In genomic region chr19:46149091-46149490, GRCm38 (mm10) we compare ENCODE assay signal across 9 mouse cellular contexts. TPM values are rescaled to one million over a fixed set of nuclear protein-coding genes. Genes with fewer than 3 reads are reported as not detected.
DNase-seq lines count a peak whose midpoint lies in the region; ATAC-seq and TF ChIP-seq lines count a peak whose summit lies in the region.
"Had no signal": no experiment of that assay in that cellular context is flagged by ENCODE, and none has a peak within 500 bp of the region (broad histone marks: within the 10 kb centered on the region; RNA-seq: fewer than 3 reads in every experiment).

No protein-coding gene starts in this region.

- H3K27ac ChIP-seq in lung, embryonic 14.5 days (ENCODE audit: low read depth), result no peak overlapping the region
- H3K27ac ChIP-seq in forebrain, embryonic 15.5 days (replicated peaks), result no peak overlapping the region
- H3K27ac ChIP-seq in limb, embryonic 13.5 days, result no peak overlapping the region
- H3K27ac ChIP-seq in neural tube, embryonic 15.5 days (replicated peaks), result no peak overlapping the region

- H3K27me3 ChIP-seq in lung, embryonic 14.5 days (ENCODE audit: insufficient read depth, low read length), result peaks cover 64% of the 10 kb centered on the region
- H3K27me3 ChIP-seq in forebrain, embryonic 15.5 days, result peaks cover 60% of the 10 kb centered on the region
- H3K27me3 ChIP-seq in limb, embryonic 13.5 days, result peaks cover 69% of the 10 kb centered on the region
- H3K27me3 ChIP-seq in neural tube, embryonic 15.5 days (replicated peaks), result peaks cover 64% of the 10 kb centered on the region

- TF ChIP-seq CTCF in lung, embryonic 14.5 days (IDR thresholded peaks at IDR 0.05; ENCODE audit: low read depth), result no peak

- H3K36me3 ChIP-seq in lung, embryonic 14.5 days (ENCODE audit: insufficient read depth), result no peaks in the 10 kb centered on the region
- H3K36me3 ChIP-seq in forebrain, embryonic 15.5 days, result no peaks in the 10 kb centered on the region
- no peaks in the 10 kb centered on the region for H3K36me3 ChIP-seq in limb, embryonic 13.5 days
- H3K36me3 ChIP-seq in neural tube, embryonic 15.5 days, result no peaks in the 10 kb centered on the region

- no peak for DNase-seq in lung, embryonic 14.5 days
- DNase-seq in lung, postnatal 14 days, result no peak
- no peak for DNase-seq in urinary bladder, adult 2 months (ENCODE audit: low spot score)
- DNase-seq in gastrocnemius, adult 8-10 months (ENCODE audit: low spot score in 2 of 2), result no peak

- H3K4me3 ChIP-seq in lung, embryonic 14.5 days (ENCODE audit: low read depth, low read length), result peak overlapping the region; percentile 58
- peak overlapping the region; percentile 43; the same call in 1 of the 2 replicates for H3K4me3 ChIP-seq in forebrain, embryonic 15.5 days
- peak overlapping the region; percentile 54 for H3K4me3 ChIP-seq in limb, embryonic 13.5 days
- H3K4me3 ChIP-seq in neural tube, embryonic 15.5 days (replicated peaks), result 0 out of 2 replicates have a peak overlapping the region, but pooled peaks have one; percentile 49

- 21% methylated on average over 12 of the region's 12 CpGs for WGBS in lung, embryonic 14.5 days
- 25% methylated on average over 12 of the region's 12 CpGs for WGBS in forebrain, embryonic 15.5 days
- 23% methylated on average over 12 of the region's 12 CpGs for WGBS in limb, embryonic 13.5 days
- WGBS in neural tube, embryonic 15.5 days, result 27% methylated on average over 12 of the region's 12 CpGs

- no peak overlapping the region for H3K9ac ChIP-seq in lung, embryonic 14.5 days
- no peak overlapping the region for H3K9ac ChIP-seq in forebrain, embryonic 15.5 days (replicated peaks)
- H3K9ac ChIP-seq in limb, embryonic 13.5 days, result no peak overlapping the region
- H3K9ac ChIP-seq in neural tube, embryonic 15.5 days (replicated peaks), result no peak overlapping the region

- H3K9me3 ChIP-seq in lung, embryonic 14.5 days (ENCODE audit: low read depth, low read length), result no peaks in the 10 kb centered on the region
- no peaks in the 10 kb centered on the region for H3K9me3 ChIP-seq in forebrain, embryonic 15.5 days
- no peaks in the 10 kb centered on the region for H3K9me3 ChIP-seq in limb, embryonic 13.5 days
- no peaks in the 10 kb centered on the region for H3K9me3 ChIP-seq in neural tube, embryonic 15.5 days (replicated peaks)

- peak overlapping the region; percentile 99 for H3K4me2 ChIP-seq in lung, embryonic 14.5 days
- H3K4me2 ChIP-seq in forebrain, embryonic 15.5 days (replicated peaks), result peak overlapping the region; percentile 76; the same call in 1 of the 2 replicates
- peak overlapping the region; percentile 94 for H3K4me2 ChIP-seq in limb, embryonic 13.5 days (replicated peaks)
- H3K4me2 ChIP-seq in neural tube, embryonic 15.5 days, result peak overlapping the region; percentile 98

- peaks cover 16% of the 10 kb centered on the region; the same call in 1 of the 2 replicates for H3K4me1 ChIP-seq in lung, embryonic 14.5 days (ENCODE audit: insufficient read depth)
- H3K4me1 ChIP-seq in forebrain, embryonic 15.5 days, result peaks cover 32% of the 10 kb centered on the region
- peaks cover 32% of the 10 kb centered on the region for H3K4me1 ChIP-seq in limb, embryonic 13.5 days
- peaks cover 38% of the 10 kb centered on the region for H3K4me1 ChIP-seq in neural tube, embryonic 15.5 days

- ATAC-seq in lung, embryonic 14.5 days (ENCODE audit: insufficient read depth), result no peak
- ATAC-seq in forebrain, embryonic 15.5 days (replicated peaks), result no peak
- no peak for ATAC-seq in limb, embryonic 13.5 days (ENCODE audit: low FRiP score, low read depth)
- ATAC-seq in neural tube, embryonic 15.5 days (ENCODE audit: low FRiP score), result no peak
- no peak for ATAC-seq in megakaryocyte-erythroid progenitor cell, adult 5-6 weeks (replicated peaks; ENCODE audit: low FRiP score, low TSS enrichment, poor library complexity, severe bottlenecking)

RNA-seq across cellular contexts. Expression of gene Pitx3, which starts 1.0 kb away (rescaled TPM):
- 0.41 and 0.82 TPM in 2 replicates for polyA plus RNA-seq in lung, embryonic 14.5 days (2014; fragmentation: Nextera tagmentation; extraction: Ambion mirVana)
- not detected in 2 replicates for polyA plus RNA-seq in forebrain, embryonic 15.5 days (2015; fragmentation: Nextera tagmentation; extraction: Ambion mirVana)
- 6.8 and 9.1 TPM in 2 replicates for polyA plus RNA-seq in limb, embryonic 13.5 days (2015; fragmentation: Nextera tagmentation; extraction: Ambion mirVana)
- 0.32 and 0.64 TPM in 2 replicates for polyA plus RNA-seq in neural tube, embryonic 15.5 days (2015; fragmentation: Nextera tagmentation; extraction: Ambion mirVana)
- total RNA-seq in megakaryocyte-erythroid progenitor cell, adult 5-6 weeks (2014; fragmentation: Nextera tagmentation), result not detected in 2 replicates
- not detected in 2 replicates for total RNA-seq in megakaryocyte-erythroid progenitor cell, adult 5-6 weeks (2017)
- polyA plus RNA-seq in urinary bladder, adult 2 months (2012; rRNA removed), result 0.12 and 0.19 TPM in 2 replicates
- total RNA-seq in gastrocnemius, adult 8-10 months (2022), result 1 to 10 TPM; 1.8 to 8.3 (median 5.1) TPM
- total RNA-seq: granulocyte monocyte progenitor cell, adult 5-6 weeks had no signal

RNA-seq across cellular contexts. Expression of gene Gbf1, which starts 3.2 kb away (rescaled TPM):
- 63.6 and 66.4 TPM in 2 replicates for polyA plus RNA-seq in lung, embryonic 14.5 days (2014; fragmentation: Nextera tagmentation; extraction: Ambion mirVana)
- polyA plus RNA-seq in forebrain, embryonic 15.5 days (2015; fragmentation: Nextera tagmentation; extraction: Ambion mirVana), result 65.6 and 71.3 TPM in 2 replicates
- polyA plus RNA-seq in limb, embryonic 13.5 days (2015; fragmentation: Nextera tagmentation; extraction: Ambion mirVana), result 62.6 and 73.6 TPM in 2 replicates
- 68.8 and 76.6 TPM in 2 replicates for polyA plus RNA-seq in neural tube, embryonic 15.5 days (2015; fragmentation: Nextera tagmentation; extraction: Ambion mirVana)
- 48.7 and 56.7 TPM in 2 replicates for total RNA-seq in megakaryocyte-erythroid progenitor cell, adult 5-6 weeks (2014; fragmentation: Nextera tagmentation)
- total RNA-seq in megakaryocyte-erythroid progenitor cell, adult 5-6 weeks (2017), result 23.4 and 38.9 TPM in 2 replicates
- 56.3 and 57.5 TPM in 2 replicates for polyA plus RNA-seq in urinary bladder, adult 2 months (2012; rRNA removed)
- total RNA-seq in gastrocnemius, adult 8-10 months (2022), result 10 to 100 TPM; 39.3 to 52.2 (median 46.2) TPM

RNA-seq across cellular contexts. Expression of gene Elovl3, which starts 17.4 kb away (rescaled TPM):
- not detected in 2 replicates for polyA plus RNA-seq in lung, embryonic 14.5 days (2014; fragmentation: Nextera tagmentation; extraction: Ambion mirVana)
- polyA plus RNA-seq in forebrain, embryonic 15.5 days (2015; fragmentation: Nextera tagmentation; extraction: Ambion mirVana), result not detected in 2 replicates
- 0.52 and 0.59 TPM in 2 replicates for polyA plus RNA-seq in limb, embryonic 13.5 days (2015; fragmentation: Nextera tagmentation; extraction: Ambion mirVana)
- 0.10 TPM in 1 of 2 replicates, not detected in the other for polyA plus RNA-seq in neural tube, embryonic 15.5 days (2015; fragmentation: Nextera tagmentation; extraction: Ambion mirVana)
- not detected in 2 replicates for total RNA-seq in megakaryocyte-erythroid progenitor cell, adult 5-6 weeks (2014; fragmentation: Nextera tagmentation)
- not detected in 2 replicates for total RNA-seq in megakaryocyte-erythroid progenitor cell, adult 5-6 weeks (2017)
- polyA plus RNA-seq in urinary bladder, adult 2 months (2012; rRNA removed), result not detected in 2 replicates
- not detected for total RNA-seq in gastrocnemius, adult 8-10 months (2022)
- total RNA-seq: granulocyte monocyte progenitor cell, adult 5-6 weeks had no signal
